Mouse (Mus musculus): Measurements from ENCODE around the gene Pgam2.

DNA sequence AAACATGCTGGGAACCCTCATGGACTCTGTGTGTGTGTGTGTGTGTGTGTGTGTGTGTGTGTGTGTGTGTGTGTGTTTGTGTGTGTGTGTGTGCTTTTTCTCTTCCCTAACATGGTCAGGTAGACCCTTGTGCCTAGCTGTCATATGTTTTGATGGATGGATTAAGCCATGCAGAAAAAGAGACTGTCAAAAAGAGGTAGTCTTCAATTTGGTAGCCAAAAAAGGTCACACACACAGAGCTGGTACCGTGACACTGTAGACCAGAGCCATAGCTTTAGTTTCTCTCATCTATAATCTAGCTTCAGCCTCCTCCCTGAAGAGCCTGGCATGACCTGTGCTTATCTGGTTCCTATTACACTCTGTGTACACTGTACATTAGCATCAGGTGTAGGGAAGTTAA lies 13.1 kb downstream of the Pgam2 start:
- TF ChIP-seq CTCF (IDR thresholded peaks at IDR 0.05; ENCODE audit: low read depth) (no peak), EP300 (optimal IDR thresholded peaks at IDR 0.05) (no peak)
